19 mouse cellular contexts compared by ENCODE assay signal in genomic region chr5:100590505-100590904, GRCm38 (mm10). TPM values are rescaled to one million over a fixed set of nuclear protein-coding genes. Genes with fewer than 3 reads are reported as not detected.
DNase-seq lines count a peak whose midpoint lies in the region; ATAC-seq and TF ChIP-seq lines count a peak whose summit lies in the region.
"Had no signal": no experiment of that assay in that cellular context is flagged by ENCODE, and none has a peak within 500 bp of the region (broad histone marks: within the 10 kb centered on the region; RNA-seq: fewer than 3 reads in every experiment).

No protein-coding gene starts in this region.

- H3K27ac ChIP-seq in intestine, embryonic 16.5 days (ENCODE audit: low read length): no peak overlapping the region
- H3K27ac ChIP-seq in heart, adult 2 months: no peak overlapping the region
- H3K27ac ChIP-seq: forebrain, embryonic 12.5 days; kidney, embryonic 15.5 days; liver, embryonic 14.5 days; macrophage; midbrain, embryonic 13.5 days had no signal

- ATAC-seq in intestine, embryonic 16.5 days: peak; percentile 60
- ATAC-seq: midbrain, embryonic 13.5 days had no signal

- H3K36me3 ChIP-seq in intestine, embryonic 16.5 days (ENCODE audit: control insufficient read depth, insufficient read depth, low read length): no peaks in the 10 kb centered on the region
- no peaks in the 10 kb centered on the region for H3K36me3 ChIP-seq in splenic B cell, adult 2 months (ENCODE audit: control insufficient read depth, insufficient read depth, low read length, poor library complexity, severe bottlenecking)
- H3K36me3 ChIP-seq in heart, adult 2 months (ENCODE audit: control insufficient read depth, insufficient read depth, low read length): no peaks in the 10 kb centered on the region
- H3K36me3 ChIP-seq: forebrain, embryonic 12.5 days; kidney, embryonic 15.5 days; midbrain, embryonic 13.5 days had no signal

- no peaks in the 10 kb centered on the region for H3K27me3 ChIP-seq in intestine, embryonic 16.5 days (replicated peaks; ENCODE audit: control insufficient read depth, insufficient read depth, low read length)
- H3K27me3 ChIP-seq in splenic B cell, adult 2 months (ENCODE audit: control insufficient read depth, insufficient read depth, low read length, poor library complexity, severe bottlenecking): no peaks in the 10 kb centered on the region
- no peaks in the 10 kb centered on the region for H3K27me3 ChIP-seq in heart, adult 2 months (ENCODE audit: control insufficient read depth, insufficient read depth, low read length)
- H3K27me3 ChIP-seq: forebrain, embryonic 12.5 days; kidney, embryonic 15.5 days; midbrain, embryonic 13.5 days had no signal

- DNase-seq in CD4-positive, CD25-positive, alpha-beta regulatory T cell, adult 2 months (ENCODE audit: low read depth, low spot score): peak; percentile 42
- DNase-seq in MN1 (ENCODE audit: low spot score): peak; percentile 38
- peak; percentile 39 for DNase-seq in splenic B cell, adult 2 months (ENCODE audit: low read depth, low spot score)
- DNase-seq in layer of hippocampus, adult 9-10 months (ENCODE audit: low spot score): no peak
- no peak for DNase-seq in heart, adult 2 months
- DNase-seq in thymus, postnatal 25 days: no peak
- DNase-seq: adrenal gland, postnatal 36 days; cerebellum, adult 18-20 months; gastrocnemius, postnatal 14 days; layer of hippocampus, postnatal 36 days; thymus, adult 2 months had no signal

- no peak for TF ChIP-seq CTCF in heart, adult 2 months (IDR thresholded peaks at IDR 0.05)

- H3K9ac ChIP-seq in intestine, embryonic 16.5 days (ENCODE audit: low read depth, low read length): no peak overlapping the region
- H3K9ac ChIP-seq in heart, adult 2 months (ENCODE audit: low read depth, low read length): no peak overlapping the region
- H3K9ac ChIP-seq: forebrain, embryonic 12.5 days; kidney, embryonic 15.5 days; liver, embryonic 14.5 days; midbrain, embryonic 13.5 days had no signal

- 0 out of 2 replicates have a peak, but pooled peaks cover 6% of the 10 kb centered on the region for H3K4me1 ChIP-seq in intestine, embryonic 16.5 days (ENCODE audit: control insufficient read depth, insufficient read depth, low read length)
- H3K4me1 ChIP-seq in heart, adult 2 months (ENCODE audit: control insufficient read depth, insufficient read depth, low read length): peaks cover 2% of the 10 kb centered on the region
- H3K4me1 ChIP-seq: forebrain, embryonic 12.5 days; kidney, embryonic 15.5 days; midbrain, embryonic 13.5 days had no signal

- TF ChIP-seq EP300 in heart, adult 2 months (IDR thresholded peaks at IDR 0.05; ENCODE audit: insufficient read depth, low read depth, low read length): no peak

- 49% methylated on average over 5 of the region's 5 CpGs for WGBS in intestine, embryonic 16.5 days
- 52% methylated on average over 5 of the region's 5 CpGs for WGBS in heart, adult 2 months

- no peaks in the 10 kb centered on the region for H3K79me2 ChIP-seq in heart, adult 2 months (replicated peaks; ENCODE audit: control insufficient read depth, insufficient read depth, low read length)

- intact Hi-C loops in heart, adult 2 months (cut with DNase I): no loop called here

- no peak for TF ChIP-seq POLR2A in heart, adult 2 months (IDR thresholded peaks at IDR 0.05; ENCODE audit: insufficient read depth, low read depth, low read length)

- 0 out of 2 replicates have a peak, but pooled peaks cover 7% of the 10 kb centered on the region for H3K9me3 ChIP-seq in intestine, embryonic 16.5 days (ENCODE audit: control insufficient read depth, low read length)
- H3K9me3 ChIP-seq: forebrain, embryonic 12.5 days had no signal

- H3K4me3 ChIP-seq in intestine, embryonic 16.5 days (ENCODE audit: low read length): no peak overlapping the region
- no peak overlapping the region for H3K4me3 ChIP-seq in heart, adult 2 months
- H3K4me3 ChIP-seq: forebrain, embryonic 12.5 days; kidney, embryonic 15.5 days; midbrain, embryonic 13.5 days; myocyte had no signal

- H3K4me2 ChIP-seq in intestine, embryonic 16.5 days (ENCODE audit: low read depth, low read length): no peak overlapping the region
- H3K4me2 ChIP-seq: forebrain, embryonic 12.5 days; kidney, embryonic 15.5 days; midbrain, embryonic 13.5 days had no signal

RNA-seq across cellular contexts. Expression of gene Plac8, which starts 18.5 kb away (rescaled TPM):
- 438 and 445 TPM in 2 replicates for polyA plus RNA-seq in intestine, embryonic 16.5 days (2015; fragmentation: Nextera tagmentation; extraction: Ambion mirVana)
- total RNA-seq in heart, adult 2 months (2021): 1 to 10 TPM; 1.5 to 3.1 TPM
- 3.7 and 8.0 TPM in 2 replicates for polyA plus RNA-seq in heart, adult 2 months (2012; rRNA removed)
- total RNA-seq: layer of hippocampus, postnatal 36 days; left cerebral cortex, postnatal 14 days had no signal
- polyA plus RNA-seq: midbrain, embryonic 13.5 days had no signal

Comparison
In these comparisons a context has a peak if more than half of its experiments do, and no peak if none do; other contexts are left out.
1. DNase-seq: peak in CD4-positive, CD25-positive, alpha-beta regulatory T cell, adult 2 months (single experiment), MN1 (single experiment) and splenic B cell, adult 2 months (single experiment); none in layer of hippocampus, adult 9-10 months (single experiment), heart, adult 2 months (0 of 2) and thymus, postnatal 25 days (single experiment).
2. RNA of gene Plac8, which starts 18.5 kb away (polyA plus RNA-seq): 438 to 445 TPM in intestine, embryonic 16.5 days; 3.7 to 8.0 TPM in heart, adult 2 months; every median in the first group is over 10 times any median in the second.